Mouse (Mus musculus): Measurements from ENCODE around the gene Ccdc194.

- TF ChIP-seq POLR2A (IDR thresholded peaks at IDR 0.05; ENCODE audit: insufficient read depth, low read depth, low read length) (no peak), CTCF (IDR thresholded peaks at IDR 0.05) (no peak)
These were observed at the start of gene Ccdc194 for GRCm38 (mm10) chr8:71525226-71526050.

Data from heart, adult 2 months (tissue).